Mouse (Mus musculus) erythroblast, embryonic 14.5 days (primary cell): ENCODE results near the gene Cog4.

Source experiments
- GATA1 ChIP-seq: IDR thresholded peaks from 2 replicates; pipeline ENCODE4 v1.6.1; 2012; ENCODE audit warnings: low read length, inconsistent platforms, mixed read lengths
- TAL1 ChIP-seq: IDR thresholded peaks from 3 replicates; pipeline ENCODE4 v1.6.1; 2012; ENCODE audit warnings: low read length, inconsistent platforms, mixed read lengths

GRCm38 (mm10) chr8:110931176-110931939, 85.0 kb downstream of the Cog4 start:
- TF ChIP-seq TAL1: no peak
- peak; percentile 54 for TF ChIP-seq GATA1
